Mouse (Mus musculus) brain, embryonic 14.5 days (tissue): ENCODE data around the gene Olfr1188.

Experiments
- CTCF ChIP-seq: fragments of 200-500 bp; IDR thresholded peaks from 2 replicates; pipeline ENCODE4 v1.5.1; 2012; ENCODE audit warnings: inconsistent platforms, mild to moderate bottlenecking, moderate library complexity, borderline replicate concordance; ENCODE audit not compliant: insufficient read depth, insufficient read length; ENCODE audit errors: extremely low read depth
- POLR2A ChIP-seq: fragments of 200-500 bp; IDR thresholded peaks from 2 replicates; pipeline ENCODE4 v1.6.1; 2012; ENCODE audit warnings: mild to moderate bottlenecking, inconsistent platforms, borderline replicate concordance; ENCODE audit not compliant: poor library complexity, insufficient read depth, insufficient read length, severe bottlenecking; ENCODE audit errors: extremely low read depth

DNA sequence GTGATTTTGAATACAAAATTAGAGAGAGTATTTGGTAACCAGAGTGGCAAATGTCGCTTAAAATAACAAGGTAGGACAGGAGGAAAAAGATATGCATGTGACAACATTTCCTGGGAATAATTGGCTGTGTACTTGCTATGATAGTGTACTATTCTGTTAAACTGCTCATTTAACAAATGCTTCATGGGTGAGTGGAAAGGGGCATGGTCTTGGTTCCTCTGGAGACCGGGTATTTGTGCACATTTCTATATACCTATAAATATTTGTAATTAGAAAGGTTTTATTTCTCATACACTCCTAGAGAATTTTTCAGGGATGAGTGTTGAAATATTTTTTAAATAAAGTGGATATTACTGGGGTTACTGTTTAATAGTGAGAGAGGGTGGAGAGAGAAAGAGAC, 38.5 kb upstream of the Olfr1188 start, which contains the start of gene Olfr1186:
- no peak for TF ChIP-seq CTCF
- no peak for TF ChIP-seq POLR2A
